ENCODE assay signal across 10 mouse cellular contexts in genomic region chr9:78046755-78047154, GRCm38 (mm10). TPM values are rescaled to one million over a fixed set of nuclear protein-coding genes. Genes with fewer than 3 reads are reported as not detected.
DNase-seq lines count a peak whose midpoint lies in the region; ATAC-seq and TF ChIP-seq lines count a peak whose summit lies in the region.
"Had no signal": no experiment of that assay in that cellular context is flagged by ENCODE, and none has a peak within 500 bp of the region (broad histone marks: within the 10 kb centered on the region; RNA-seq: fewer than 3 reads in every experiment).

No protein-coding gene starts in this region.

- peak; percentile 30; the same call in 1 of the 2 replicates for TF ChIP-seq CTCF in gastrocnemius, adult 2 months (IDR thresholded peaks at IDR 0.05)

- WGBS in hindbrain, embryonic 11.5 days, result 54% methylated on average over 20 of the region's 20 CpGs

- H3K27me3 ChIP-seq in hindbrain, embryonic 11.5 days (ENCODE audit: control insufficient read depth, insufficient read depth, low read length), result no peaks in the 10 kb centered on the region
- H3K27me3 ChIP-seq: CH12.LX had no signal

- peak overlapping the region; percentile 0; the same call in 1 of the 2 replicates for H3K9ac ChIP-seq in ES-E14 (ENCODE audit: insufficient read depth, low read depth, low read length, poor library complexity, severe bottlenecking)
- H3K9ac ChIP-seq in hindbrain, embryonic 11.5 days (ENCODE audit: low read depth, low read length), result no peak overlapping the region

- peaks cover 2 to 16% of the 10 kb centered on the region in 2 experiments; a peak in 2 of 4 replicates for H3K4me1 ChIP-seq in ES-E14 (ENCODE audit: control insufficient read depth in 2 of 2, insufficient read depth in 2 of 2, low read length in 2 of 2, poor library complexity in 1 of 2)
- no peaks in the 10 kb centered on the region for H3K4me1 ChIP-seq in hindbrain, embryonic 11.5 days (replicated peaks; ENCODE audit: control insufficient read depth, insufficient read depth, low read length)

- no peaks in the 10 kb centered on the region for H3K9me3 ChIP-seq in ES-E14 (ENCODE audit: control insufficient read depth, insufficient read depth, low read depth, low read length)
- no peaks in the 10 kb centered on the region for H3K9me3 ChIP-seq in hindbrain, embryonic 11.5 days (ENCODE audit: control insufficient read depth, low read length)

- in situ Hi-C loops in ES-E14 (cut with MboI; ENCODE audit: low sequenced_read_pairs in 2 of 2, unreplicated experiment in 2 of 2), result no loop called here

- no peak for ATAC-seq in hindbrain, embryonic 11.5 days (ENCODE audit: low FRiP score)
- ATAC-seq: hindbrain, embryonic 16.5 days had no signal

- no peaks in the 10 kb centered on the region for H3K36me3 ChIP-seq in ES-E14 (ENCODE audit: control insufficient read depth, insufficient read depth, low read length, poor library complexity, severe bottlenecking)
- no peaks in the 10 kb centered on the region for H3K36me3 ChIP-seq in hindbrain, embryonic 11.5 days (ENCODE audit: control insufficient read depth, insufficient read depth, low read length)

- H3K27ac ChIP-seq in gastrocnemius, adult 2 months, result no peak overlapping the region
- H3K27ac ChIP-seq in ES-E14 (ENCODE audit: insufficient read depth, low read depth, low read length, poor library complexity, severe bottlenecking), result peak overlapping the region; percentile 36; the same call in 1 of the 2 replicates
- no peak overlapping the region for H3K27ac ChIP-seq in hindbrain, embryonic 11.5 days (ENCODE audit: low read depth, low read length)

- no peak for DNase-seq in gastrocnemius, adult 2 months
- DNase-seq in gastrocnemius, postnatal 4 days (ENCODE audit: low spot score in 2 of 2), result no peak
- peak; percentile 68 for DNase-seq in ES-E14 (ENCODE audit: low read depth, low spot score)
- DNase-seq in heart, postnatal 36 days, result peak; percentile 10
- DNase-seq in lung, postnatal 14 days, result peak; percentile 11
- DNase-seq in ovary, postnatal 14 days (ENCODE audit: low spot score), result no peak
- no peak for DNase-seq in right cerebral cortex, postnatal 10 days (ENCODE audit: low spot score in 2 of 2)
- no peak for DNase-seq in hindbrain, embryonic 11.5 days (ENCODE audit: low spot score)

- H3K4me2 ChIP-seq in hindbrain, embryonic 11.5 days (replicated peaks; ENCODE audit: low read depth, low read length), result no peak overlapping the region

- H3K4me3 ChIP-seq in gastrocnemius, adult 2 months, result peak overlapping the region; percentile 61
- peak overlapping the region; percentile 5 to 32; a peak in 2 of 4 replicates for H3K4me3 ChIP-seq in ES-E14 (ENCODE audit: insufficient read depth in 1 of 2, low read depth in 1 of 2, low read length in 2 of 2, poor library complexity in 1 of 2, severe bottlenecking in 1 of 2)
- H3K4me3 ChIP-seq in hindbrain, embryonic 11.5 days (ENCODE audit: low read depth, low read length), result no peak overlapping the region

- intact Hi-C loops in gastrocnemius, adult 2 months (cut with DNase I), result no loop called here
- intact Hi-C loops in heart, postnatal 36 days (cut with DNase I), result no loop called here

TF ChIP-seq in ES-E14, 5 proteins besides CTCF, POLR2A, EP300 and RAD21:
- TF ChIP-seq HCFC1 (IDR thresholded peaks at IDR 0.05; ENCODE audit: borderline replicate concordance, insufficient read depth, low read length) (0 out of 2 replicates have a peak, but pooled peaks have one; percentile 16), MAFK (IDR thresholded peaks at IDR 0.05; ENCODE audit: insufficient read depth, low read depth, low read length) (0 out of 2 replicates have a peak, but pooled peaks have one; percentile 59), CHD2 (IDR thresholded peaks at IDR 0.05; ENCODE audit: low read depth, low read length) (no peak)

RNA-seq across cellular contexts. Expression of gene Gcm1, which starts 5.0 kb away (rescaled TPM):
- total RNA-seq in gastrocnemius, adult 2 months (2021), result not detected
- not detected for total RNA-seq in gastrocnemius, postnatal 4 days (2021)
- 0.48 and 1.4 TPM in 2 replicates for total RNA-seq in ES-E14 (2012; rRNA removed)
- not detected for total RNA-seq in heart, postnatal 36 days (2021)
- 0.10 TPM in 1 of 2 replicates, not detected in the other for polyA plus RNA-seq in hindbrain, embryonic 11.5 days (2014; fragmentation: Nextera tagmentation; extraction: Ambion mirVana)
- total RNA-seq: CH12.LX had no signal
- polyA plus RNA-seq: hindbrain, embryonic 16.5 days had no signal

Comparison
In these comparisons a context has a peak if more than half of its experiments do, and no peak if none do; other contexts are left out.
1. DNase-seq: peak in ES-E14 (single experiment), heart, postnatal 36 days (2 of 2) and lung, postnatal 14 days (single experiment); none in gastrocnemius, adult 2 months (single experiment), gastrocnemius, postnatal 4 days (0 of 2), ovary, postnatal 14 days (single experiment), right cerebral cortex, postnatal 10 days (0 of 2) and hindbrain, embryonic 11.5 days (single experiment).